Mouse (Mus musculus) MEL (cell line): ENCODE data around the gene Tril. TPM values are rescaled to one million over a fixed set of nuclear protein-coding genes. Genes with fewer than 3 reads are reported as not detected.

ENCODE experiments used
- DNase-seq: peaks from one replicate; pipeline ENCODE4 v3.0.0; 2011; ENCODE audit warnings: low read depth, low spot score
- H3K27ac ChIP-seq: 2 replicates; pipeline ENCODE4 v1.5.1; 2012; ENCODE audit warnings: low read depth, mild to moderate bottlenecking, control low read depth, low read length, moderate library complexity; ENCODE audit not compliant: control insufficient read depth
- H3K27me3 ChIP-seq, 2 experiments: fragments of 150-350 bp in 1 of 2; sonication (generic) in 1 of 2; 2 replicates each; pipeline ENCODE4 v1.6.1; 2012; ENCODE audit warnings: low read length in 2 of 2, mild to moderate bottlenecking in 2 of 2, improper control_type of control experiment in 1 of 2, moderate library complexity in 1 of 2; ENCODE audit not compliant: insufficient read depth in 2 of 2, control insufficient read depth in 1 of 2
- H3K36me3 ChIP-seq, 2 experiments: 2 replicates each; pipeline ENCODE4 v1.6.1; 2012 to 2014; ENCODE audit warnings: low read length in 2 of 2, improper control_type of control experiment in 1 of 2, inconsistent platforms in 1 of 2, mild to moderate bottlenecking in 1 of 2; ENCODE audit not compliant: insufficient read depth in 2 of 2, control insufficient read depth in 1 of 2
- H3K4me1 ChIP-seq, 2 experiments: fragments of 150-350 bp in 1 of 2; sonication (generic) in 1 of 2; 2 replicates each; pipeline ENCODE4 v1.6.1; 2012; ENCODE audit warnings: low read length in 2 of 2, improper control_type of control experiment in 1 of 2, mild to moderate bottlenecking in 1 of 2; ENCODE audit not compliant: insufficient read depth in 2 of 2, control insufficient read depth in 1 of 2
- H3K4me3 ChIP-seq, 2 experiments: fragments of 150-350 bp in 1 of 2; sonication (generic) in 1 of 2; 2 replicates each; pipeline ENCODE4 v1.5.1; 2012; ENCODE audit warnings: low read depth in 2 of 2, low read length in 2 of 2, mild to moderate bottlenecking in 2 of 2, moderate library complexity in 2 of 2, control low read depth in 1 of 2, improper control_type of control experiment in 1 of 2; ENCODE audit not compliant: control insufficient read depth in 1 of 2, insufficient read depth in 1 of 2
- H3K79me2 ChIP-seq: 2 replicates; pipeline ENCODE4 v1.6.1; 2012; ENCODE audit warnings: mild to moderate bottlenecking, low read length, moderate library complexity; ENCODE audit not compliant: control insufficient read depth, poor library complexity, insufficient read depth
- H3K9ac ChIP-seq: 2 replicates; pipeline ENCODE4 v1.6.1; 2012; ENCODE audit warnings: low read depth, mild to moderate bottlenecking, control low read depth, low read length, moderate library complexity; ENCODE audit not compliant: control insufficient read depth, poor library complexity, severe bottlenecking
- H3K9me3 ChIP-seq: fragments of 150-350 bp; sonication (generic); replicated peaks from 2 replicates; pipeline ENCODE4 v1.6.1; 2012; ENCODE audit warnings: mild to moderate bottlenecking, low read length, improper control_type of control experiment, moderate library complexity; ENCODE audit not compliant: insufficient read depth
- BHLHE40 ChIP-seq: IDR thresholded peaks from 2 replicates; pipeline ENCODE4 v1.6.1; 2012; ENCODE audit warnings: low read depth, mild to moderate bottlenecking, inconsistent platforms, low read length, improper control_type of control experiment, borderline replicate concordance
- CHD2 ChIP-seq: IDR thresholded peaks from 2 replicates; pipeline ENCODE4 v1.6.1; 2011; ENCODE audit warnings: low read length, improper control_type of control experiment
- CTCF ChIP-seq, 3 experiments: IDR thresholded peaks in 2 of 3; conservative IDR thresholded peaks in 1 of 3; 2 replicates each; pipeline ENCODE4 v1.5.1; 2011 to 2012; ENCODE audit warnings: low read length in 3 of 3, low read depth in 2 of 3, mild to moderate bottlenecking in 2 of 3, improper control_type of control experiment in 1 of 3, inconsistent platforms in 1 of 3, mixed read lengths in 1 of 3, moderate library complexity in 1 of 3; ENCODE audit not compliant: control insufficient read depth in 1 of 3, insufficient read depth in 1 of 3, poor library complexity in 1 of 3, severe bottlenecking in 1 of 3
- ELF1 ChIP-seq: IDR thresholded peaks from 2 replicates; pipeline ENCODE4 v1.6.1; 2014; ENCODE audit warnings: low read depth, mild to moderate bottlenecking, inconsistent platforms, low read length, improper control_type of control experiment, moderate library complexity
- EP300 ChIP-seq, 2 experiments: IDR thresholded peaks; 2 replicates each; pipeline ENCODE4 v1.6.1; 2011; ENCODE audit warnings: improper control_type of control experiment in 2 of 2, low read length in 2 of 2, low read depth in 1 of 2, mild to moderate bottlenecking in 1 of 2
- ETS1 ChIP-seq: IDR thresholded peaks from 2 replicates; pipeline ENCODE4 v1.6.1; 2012; ENCODE audit warnings: low read depth, mild to moderate bottlenecking, inconsistent platforms, low read length, improper control_type of control experiment, moderate library complexity
- GATA1 ChIP-seq: IDR thresholded peaks from 2 replicates; pipeline ENCODE4 v1.6.1; 2011; ENCODE audit warnings: low read depth, low read length, improper control_type of control experiment
- KAT2A ChIP-seq: conservative IDR thresholded peaks from 2 replicates; pipeline ENCODE4 v1.6.1; 2012; ENCODE audit warnings: low read depth, low read length, improper control_type of control experiment, inconsistent platforms
- MAFK ChIP-seq: IDR thresholded peaks from 2 replicates; pipeline ENCODE4 v1.6.1; 2011; ENCODE audit warnings: low read depth, mild to moderate bottlenecking, low read length, improper control_type of control experiment, borderline replicate concordance
- MEF2A ChIP-seq: IDR thresholded peaks from 2 replicates; pipeline ENCODE4 v1.6.1; 2014; ENCODE audit warnings: low read depth, mild to moderate bottlenecking, inconsistent platforms, low read length, improper control_type of control experiment; ENCODE audit not compliant: poor library complexity, insufficient replicate concordance, severe bottlenecking; ENCODE audit errors: extremely low read depth
- MXI1 ChIP-seq: IDR thresholded peaks from 2 replicates; pipeline ENCODE4 v1.6.1; 2011; ENCODE audit warnings: mild to moderate bottlenecking, low read depth, low read length, improper control_type of control experiment
- MYB ChIP-seq: IDR thresholded peaks from 2 replicates; pipeline ENCODE4 v1.6.1; 2011; ENCODE audit warnings: mild to moderate bottlenecking, low read depth, low read length, improper control_type of control experiment
- MYC ChIP-seq: IDR thresholded peaks from 2 replicates; pipeline ENCODE4 v1.6.1; 2011; ENCODE audit warnings: low read depth, mild to moderate bottlenecking, low read length, improper control_type of control experiment, moderate library complexity
- NELFE ChIP-seq: IDR thresholded peaks from 2 replicates; pipeline ENCODE4 v1.6.1; 2011; ENCODE audit warnings: low read depth, low read length, improper control_type of control experiment
- POLR2AphosphoS2 ChIP-seq: IDR thresholded peaks from 2 replicates; pipeline ENCODE4 v1.6.1; 2011; ENCODE audit warnings: low read length, improper control_type of control experiment
- RCOR1 ChIP-seq: IDR thresholded peaks from 2 replicates; pipeline ENCODE4 v1.6.1; 2012; ENCODE audit warnings: low read depth, mild to moderate bottlenecking, inconsistent platforms, low read length, improper control_type of control experiment
- SIN3A ChIP-seq: IDR thresholded peaks from 2 replicates; pipeline ENCODE4 v1.6.1; 2012; ENCODE audit warnings: low read length, improper control_type of control experiment, inconsistent platforms
- SMC3 ChIP-seq: IDR thresholded peaks from 2 replicates; pipeline ENCODE4 v1.6.1; 2011; ENCODE audit warnings: low read depth, low read length, improper control_type of control experiment
- TBP ChIP-seq: IDR thresholded peaks from 2 replicates; pipeline ENCODE4 v1.8.0; 2011; ENCODE audit warnings: low read depth, low read length, improper control_type of control experiment
- TCF12 ChIP-seq: IDR thresholded peaks from 2 replicates; pipeline ENCODE4 v1.6.1; 2014; ENCODE audit warnings: low read depth, mild to moderate bottlenecking, inconsistent platforms, low read length, improper control_type of control experiment, moderate library complexity
- UBTF ChIP-seq: IDR thresholded peaks from 2 replicates; pipeline ENCODE4 v1.6.1; 2012; ENCODE audit warnings: low read depth, mild to moderate bottlenecking, inconsistent platforms, low read length, improper control_type of control experiment, moderate library complexity, borderline replicate concordance; ENCODE audit not compliant: insufficient read depth
- USF2 ChIP-seq, 2 experiments: IDR thresholded peaks; 2 replicates each; pipeline ENCODE4 v1.6.1; 2011 to 2012; ENCODE audit warnings: improper control_type of control experiment in 2 of 2, low read length in 2 of 2, borderline replicate concordance in 1 of 2, inconsistent platforms in 1 of 2, low read depth in 1 of 2, mild to moderate bottlenecking in 1 of 2; ENCODE audit not compliant: insufficient read depth in 1 of 2
- ZMIZ1 ChIP-seq: IDR thresholded peaks from 2 replicates; pipeline ENCODE4 v1.6.1; 2012; ENCODE audit warnings: low read depth, mild to moderate bottlenecking, inconsistent platforms, low read length, improper control_type of control experiment, moderate library complexity
- ZNF384 ChIP-seq: IDR thresholded peaks from 2 replicates; pipeline ENCODE4 v1.6.1; 2012; ENCODE audit warnings: low read depth, mild to moderate bottlenecking, inconsistent platforms, low read length, improper control_type of control experiment
- polyA plus RNA-seq, 2 experiments: library from polyadenylated mRNA; stranded (reverse) in 1 of 2; unstranded in 1 of 2; fragments of >175 nt in 1 of 2; fragments of >200 nt in 1 of 2; gene quantifications; 2 replicates each; pipeline versions ENCODE4 v1.2.1 to v1.2.4; 2012; ENCODE audit warnings: low replicate concordance in 2 of 2, low read depth in 1 of 2; ENCODE audit not compliant: insufficient read length in 2 of 2, insufficient read depth in 1 of 2, missing spikeins in 1 of 2
- total RNA-seq: library from RNA; depleted of rRNA; stranded (reverse); fragments of 300-350 nt; gene quantifications from 2 replicates; pipeline ENCODE4 v1.2.3, GENCODE M21; 2012

The Tril gene
- total and polyA plus RNA-seq, 3 experiments, result not detected

DNA sequence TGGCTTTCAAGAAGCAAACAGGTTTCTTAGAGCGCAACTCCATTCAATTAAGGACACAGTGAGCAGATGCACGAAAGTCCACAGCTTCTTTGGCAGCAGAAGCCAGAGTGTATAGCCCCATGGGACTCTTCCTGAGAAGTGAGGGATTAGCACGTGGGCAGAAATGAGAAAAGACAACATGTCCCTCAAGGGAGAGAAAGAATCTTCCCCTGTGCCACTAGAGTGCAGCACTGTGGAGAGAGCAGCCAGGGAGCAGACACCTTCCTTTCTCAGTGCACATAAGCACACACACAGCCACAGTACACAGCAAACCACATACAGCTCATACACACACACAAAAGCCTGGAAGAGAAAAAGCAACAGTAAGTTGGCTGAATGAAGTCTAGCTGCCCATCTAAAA is 8.4 kb downstream of the Tril start:
- H3K27ac ChIP-seq, result no peak overlapping the region
- TF ChIP-seq GATA1, result no peak
- TF ChIP-seq UBTF, result no peak
- no peak for TF ChIP-seq ZNF384
- no peak for TF ChIP-seq BHLHE40
- TF ChIP-seq CTCF (IDR thresholded peaks at IDR 0.05 in 2 of 3, conservative IDR thresholded peaks at IDR 0.05 in 1 of 3; ENCODE audit: control insufficient read depth in 1 of 3, insufficient read depth in 1 of 3, low read depth in 2 of 3, low read length in 3 of 3, poor library complexity in 1 of 3, severe bottlenecking in 1 of 3), result no peak
- TF ChIP-seq TCF12, result no peak
- TF ChIP-seq EP300 (IDR thresholded peaks at IDR 0.05; ENCODE audit: low read depth in 1 of 2, low read length in 2 of 2), result no peak
- TF ChIP-seq ETS1, result no peak
- TF ChIP-seq POLR2AphosphoS2, result no peak
- TF ChIP-seq SIN3A, result no peak
- no peak for TF ChIP-seq MXI1
- no peak for TF ChIP-seq MAFK
- no peak for TF ChIP-seq KAT2A
- TF ChIP-seq MYB, result no peak
- TF ChIP-seq RCOR1, result no peak
- no peak for TF ChIP-seq NELFE
- no peak for TF ChIP-seq USF2 (IDR thresholded peaks at IDR 0.05; ENCODE audit: borderline replicate concordance in 1 of 2, insufficient read depth in 1 of 2, low read depth in 1 of 2, low read length in 2 of 2)
- no peak for TF ChIP-seq CHD2
- no peak for TF ChIP-seq TBP
- no peak for TF ChIP-seq MYC
- H3K4me3 ChIP-seq, result no peak overlapping the region
- no peaks in the 10 kb centered on the region for H3K9me3 ChIP-seq
- H3K36me3 ChIP-seq, result no peaks in the 10 kb centered on the region
- no peaks in the 10 kb centered on the region for H3K79me2 ChIP-seq
- no peaks in the 10 kb centered on the region for H3K4me1 ChIP-seq
- DNase-seq, result no peak
- no peak overlapping the region for H3K9ac ChIP-seq
- H3K27me3 ChIP-seq, result no peaks in the 10 kb centered on the region

DNA sequence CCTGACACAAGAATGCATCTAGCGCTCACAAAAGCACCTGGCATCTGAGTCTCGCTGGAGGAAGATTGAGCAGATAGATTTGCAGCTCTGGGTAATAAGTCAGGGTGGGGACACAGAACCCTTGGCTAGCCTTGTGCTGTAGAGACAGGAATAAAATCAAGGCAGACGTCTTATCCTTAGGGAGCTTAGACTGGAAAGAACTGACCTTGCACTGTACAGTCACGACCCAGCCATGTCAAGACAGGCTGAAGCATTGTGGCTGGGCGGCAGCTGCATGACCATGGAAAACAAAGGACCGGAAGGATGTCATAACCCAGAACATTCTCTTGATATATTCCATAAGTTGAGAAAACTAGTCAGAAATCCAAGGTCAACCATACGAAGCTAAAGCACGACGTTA is 11.8 kb downstream of the Tril start:
- TF ChIP-seq ZMIZ1 (no peak), USF2 (IDR thresholded peaks at IDR 0.05; ENCODE audit: borderline replicate concordance in 1 of 2, insufficient read depth in 1 of 2, low read depth in 1 of 2, low read length in 2 of 2) (no peak), BHLHE40 (no peak), MEF2A (no peak), SIN3A (no peak), SMC3 (no peak), CHD2 (no peak), POLR2AphosphoS2 (no peak), ELF1 (no peak)
- Histone ChIP-seq H3K79me2 (no peaks in the 10 kb centered on the region), H3K36me3 (no peaks in the 10 kb centered on the region), H3K27ac (no peak overlapping the region), H3K4me1 (no peaks in the 10 kb centered on the region), H3K9ac (no peak overlapping the region), H3K4me3 (no peak overlapping the region), H3K27me3 (no peaks in the 10 kb centered on the region), H3K9me3 (no peaks in the 10 kb centered on the region)
- DNase-seq, result no peak
